Mouse (Mus musculus) forebrain, embryonic 14.5 days (tissue): ENCODE data around the gene Usp20. TPM values are rescaled to one million over a fixed set of nuclear protein-coding genes. Genes with fewer than 3 reads are reported as not detected.
A peak's percentile ranks its signal among the peaks of the same experiment; 100 is the strongest.

Source experiments
- ATAC-seq: fragments of 200-750 bp; cut with Nextera tagmentation; 2 replicates; pipeline ENCODE4 v1.8.0; 2017; ENCODE audit warnings: mild to moderate bottlenecking, moderate library complexity
- DNase-seq: peaks from one replicate; pipeline ENCODE4 v3.0.0-alpha.2; 2015; ENCODE audit warnings: low spot score
- H3K27ac ChIP-seq: fragments of 300-500 bp; sonication (generic); 2 replicates; pipeline ENCODE4 v1.5.1; 2014; ENCODE audit warnings: low read depth, mild to moderate bottlenecking, control low read depth, low read length, moderate library complexity
- H3K27me3 ChIP-seq: fragments of 300-500 bp; sonication (generic); replicated peaks from 2 replicates; pipeline ENCODE4 v1.6.1; 2014; ENCODE audit warnings: low read length, control low read depth, mixed read lengths; ENCODE audit not compliant: control insufficient read depth, insufficient read depth
- H3K36me3 ChIP-seq: fragments of 300-500 bp; sonication (generic); 2 replicates; pipeline ENCODE4 v1.6.1; 2014; ENCODE audit warnings: low read length, control low read depth; ENCODE audit not compliant: control insufficient read depth, insufficient read depth
- H3K4me1 ChIP-seq: fragments of 300-500 bp; sonication (generic); 2 replicates; pipeline ENCODE4 v1.6.1; 2014; ENCODE audit warnings: antibody characterized with exemption, low read length, control low read depth; ENCODE audit not compliant: control insufficient read depth, insufficient read depth
- H3K4me2 ChIP-seq: fragments of 300-500 bp; sonication (generic); 2 replicates; pipeline ENCODE4 v1.6.1; 2014; ENCODE audit warnings: mild to moderate bottlenecking, control low read depth, low read length
- H3K4me3 ChIP-seq: fragments of 300-500 bp; sonication (generic); 2 replicates; pipeline ENCODE4 v1.5.1; 2014; ENCODE audit warnings: low read depth, low read length, control low read depth
- H3K9ac ChIP-seq: fragments of 300-500 bp; sonication (generic); 2 replicates; pipeline ENCODE4 v1.6.1; 2014; ENCODE audit warnings: mild to moderate bottlenecking, low read length, control low read depth, moderate library complexity
- H3K9me3 ChIP-seq: fragments of 300-500 bp; sonication (generic); replicated peaks from 2 replicates; pipeline ENCODE4 v1.6.1; 2016; ENCODE audit warnings: low read length, control low read depth, mixed read lengths; ENCODE audit not compliant: control insufficient read depth
- WGBS: fragments of 180-500 bp; shearing (Covaris S2); extraction: QIAGEN DNeasy Blood & Tissue Kit; methylation state at CpG from one replicate; pipeline ENCODE4 v1.1.7; 2014; 5-methylcytosine and 5-hydroxymethylcytosine counted together
- polyA plus RNA-seq: library from polyadenylated mRNA; unstranded; fragments of >200 nt; fragmentation: Nextera tagmentation; extraction: Ambion mirVana; gene quantifications from 2 replicates; pipeline ENCODE4 v1.2.1, GENCODE M21; 2014

Usp20 gene
- polyA plus RNA-seq, 1 experiment from 2014 or later, result 18.7 TPM

DNA sequence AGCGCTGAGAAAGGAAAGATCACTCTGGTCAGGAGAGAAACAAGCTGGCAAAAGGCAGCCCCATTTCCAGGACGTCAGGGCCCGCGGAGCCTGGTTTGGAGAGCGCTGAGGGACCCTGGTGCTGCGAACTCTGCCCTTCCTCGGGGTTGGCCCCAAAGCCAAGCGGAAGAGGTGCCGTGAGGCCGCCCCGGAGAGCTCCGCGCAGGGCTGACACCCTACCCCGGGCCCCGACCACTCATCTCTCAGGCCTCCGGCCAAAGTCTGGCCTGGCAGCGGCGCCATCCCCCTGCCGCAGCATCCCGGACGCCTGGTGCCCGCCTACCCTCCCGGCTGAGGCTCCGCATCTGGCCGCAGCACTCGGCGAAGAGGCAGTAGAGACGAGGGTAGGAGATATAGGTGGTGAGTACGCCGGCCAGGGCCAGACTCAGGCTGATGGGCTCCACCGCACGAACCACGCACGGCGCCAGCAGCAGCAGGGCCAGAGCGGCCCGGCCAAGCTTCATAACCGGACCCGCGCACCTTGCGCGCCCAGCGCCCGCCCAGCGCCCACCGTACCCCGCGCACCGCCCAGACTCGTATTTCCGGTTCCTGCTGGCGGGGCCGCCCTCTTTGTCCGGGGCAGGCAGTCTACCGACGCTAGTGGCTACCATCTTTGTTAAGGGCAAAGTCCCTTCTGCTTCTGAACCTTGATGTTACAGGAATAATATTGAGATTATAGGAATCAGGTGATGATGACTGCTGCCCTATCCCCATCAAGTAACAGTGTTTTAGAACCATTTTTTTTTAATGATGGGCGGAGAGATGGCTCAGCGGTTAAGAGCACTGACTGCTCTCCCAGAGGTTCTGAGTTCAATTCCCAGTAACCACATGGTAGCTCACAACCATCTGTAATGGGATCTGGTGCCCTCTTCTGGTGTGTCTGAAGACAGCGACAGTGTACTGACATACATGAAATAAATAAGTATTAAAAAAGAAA lies 14.4 kb upstream of the Usp20 start, which contains the start of gene Tor1a:
Tor1a (minus strand) TSS at position 582 of the 976 bp plus-strand sequence.
- H3K9ac ChIP-seq, result peak within 1 kb of the TSS; percentile 95
- peaks cover 34% of the 10 kb centered on the region for H3K36me3 ChIP-seq
- no peaks in the 10 kb centered on the region for H3K27me3 ChIP-seq
- no peaks in the 10 kb centered on the region for H3K9me3 ChIP-seq
- DNase-seq (peak; percentile 96), ATAC-seq (peak; percentile 97)
- H3K4me2 ChIP-seq, result peak within 1 kb of the TSS; percentile 97
- peak within 1 kb of the TSS; percentile 97 for H3K4me3 ChIP-seq
- peak within 1 kb of the TSS; percentile 70; the same call in 1 of the 2 replicates for H3K27ac ChIP-seq
- peaks cover 13% of the 10 kb centered on the region for H3K4me1 ChIP-seq
- WGBS, result 3% methylated on average over 59 of the region's 59 CpGs

GRCm38 (mm10) chr2:30983024-30983423 lies 945 bp downstream of the Usp20 start:
- H3K4me1 ChIP-seq, result peaks cover 7% of the 10 kb centered on the region; the same call in 1 of the 2 replicates
- DNase-seq (peak; percentile 19), ATAC-seq (no peak)
- H3K4me2 ChIP-seq, result peak overlapping the region; percentile 74
- H3K27ac ChIP-seq, result no peak overlapping the region
- no peaks in the 10 kb centered on the region for H3K9me3 ChIP-seq
- peaks cover 19% of the 10 kb centered on the region for H3K36me3 ChIP-seq
- 44% methylated on average over 7 of the region's 7 CpGs for whole genome bisulfite sequencing
- peak overlapping the region; percentile 77; the same call in 1 of the 2 replicates for H3K9ac ChIP-seq
- no peaks in the 10 kb centered on the region for H3K27me3 ChIP-seq
- H3K4me3 ChIP-seq, result peak overlapping the region; percentile 54

DNA sequence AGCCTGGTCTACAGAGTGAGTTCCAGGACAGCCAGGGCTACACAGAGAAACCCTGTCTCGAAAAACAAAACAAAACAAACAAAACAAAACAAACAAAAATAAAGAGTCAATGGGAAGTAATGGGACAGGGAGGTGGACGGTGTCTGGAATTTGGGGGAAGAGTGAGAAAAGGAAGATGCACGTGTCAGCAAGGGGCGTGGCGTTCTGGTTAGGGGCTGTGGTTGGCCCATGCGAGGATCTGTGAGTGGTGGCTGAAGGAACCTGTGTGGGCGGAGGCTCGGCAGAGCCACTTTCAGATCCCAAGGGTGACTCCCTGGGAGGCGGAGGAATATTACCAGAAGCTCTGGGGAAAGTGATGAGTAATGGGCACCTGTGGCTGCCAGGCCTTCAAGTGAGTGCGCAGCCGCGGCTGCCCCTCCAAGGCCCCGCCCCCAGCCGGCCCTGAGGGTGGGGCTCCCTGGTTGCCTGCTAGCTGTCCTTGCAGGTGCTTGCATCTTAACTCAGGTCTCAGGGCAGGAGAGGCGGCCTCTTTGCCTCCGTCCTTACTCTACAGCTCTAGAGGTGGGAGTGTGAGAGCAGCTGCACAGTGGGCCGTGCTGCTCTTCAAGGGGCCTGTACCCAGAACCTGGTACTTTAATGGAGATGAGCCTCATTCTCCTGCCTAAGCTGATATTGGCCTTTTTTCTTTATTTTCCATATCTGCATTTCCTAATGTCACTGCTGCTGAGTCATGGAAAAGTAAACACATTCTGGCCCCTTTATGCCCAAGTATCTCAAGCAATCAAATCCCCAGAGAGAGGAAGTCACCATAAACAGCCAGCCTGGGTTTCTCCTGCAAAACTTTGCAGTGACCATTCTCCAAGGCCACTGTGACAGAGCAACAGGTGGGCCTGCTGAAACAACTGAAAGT lies 3.3 kb downstream of the Usp20 start:
- Histone ChIP-seq H3K27me3 (no peaks in the 10 kb centered on the region), H3K36me3 (no peaks in the 10 kb centered on the region), H3K4me3 (no peak overlapping the region), H3K4me1 (peaks cover 7% of the 10 kb centered on the region; the same call in 1 of the 2 replicates), H3K27ac (no peak overlapping the region), H3K4me2 (no peak overlapping the region), H3K9me3 (no peaks in the 10 kb centered on the region), H3K9ac (no peak overlapping the region)
- no peak for ATAC-seq
- WGBS, result 26% methylated on average over 17 of the region's 17 CpGs
- no peak for DNase-seq

GRCm38 (mm10) chr2:30990221-30990620 lies 8.1 kb downstream of the Usp20 start:
- 93% methylated on average over 9 of the region's 9 CpGs for WGBS
- Histone ChIP-seq H3K4me2 (no peak overlapping the region), H3K27me3 (no peaks in the 10 kb centered on the region), H3K36me3 (no peaks in the 10 kb centered on the region), H3K9ac (no peak overlapping the region), H3K27ac (no peak overlapping the region), H3K4me1 (no peaks in the 10 kb centered on the region), H3K9me3 (no peaks in the 10 kb centered on the region), H3K4me3 (no peak overlapping the region)
- DNase-seq, result no peak
- no peak for ATAC-seq

DNA sequence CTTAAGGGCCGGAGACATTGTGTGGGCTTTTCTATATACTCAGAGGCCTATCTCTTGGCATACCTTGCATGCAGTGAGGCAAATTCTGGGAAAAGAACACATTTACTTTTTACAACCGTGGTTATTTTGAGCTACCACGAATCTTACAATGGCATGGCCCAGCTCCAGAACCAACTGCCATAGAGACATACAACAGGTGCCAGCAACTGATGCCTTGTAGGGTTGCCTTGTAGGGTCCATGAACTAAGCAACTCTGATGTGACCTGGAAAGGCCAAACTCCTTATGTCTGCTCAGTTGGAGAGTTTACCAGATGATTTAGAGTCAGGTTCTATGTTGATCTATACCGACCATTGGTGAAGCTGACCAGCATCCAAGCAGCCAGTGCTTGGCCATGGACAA lies 12.8 kb downstream of the Usp20 start:
- 96% methylated on average over 4 of the region's 4 CpGs for WGBS
- H3K27me3 ChIP-seq, result no peaks in the 10 kb centered on the region
- H3K4me1 ChIP-seq, result no peaks in the 10 kb centered on the region
- no peak overlapping the region for H3K4me2 ChIP-seq
- no peak for ATAC-seq
- no peak overlapping the region for H3K27ac ChIP-seq
- no peak for DNase-seq
- H3K9me3 ChIP-seq, result no peaks in the 10 kb centered on the region
- H3K9ac ChIP-seq, result no peak overlapping the region
- H3K4me3 ChIP-seq, result no peak overlapping the region
- H3K36me3 ChIP-seq, result peaks cover 1% of the 10 kb centered on the region; the same call in 1 of the 2 replicates

GRCm38 (mm10) chr2:30995432-30995996 lies 13.4 kb downstream of the Usp20 start:
- H3K4me2 ChIP-seq, result no peak overlapping the region
- H3K27ac ChIP-seq, result no peak overlapping the region
- no peak overlapping the region for H3K9ac ChIP-seq
- no peaks in the 10 kb centered on the region for H3K9me3 ChIP-seq
- ATAC-seq (no peak), DNase-seq (no peak)
- H3K4me1 ChIP-seq, result no peaks in the 10 kb centered on the region
- peaks cover 8% of the 10 kb centered on the region; the same call in 1 of the 2 replicates for H3K36me3 ChIP-seq
- no peak overlapping the region for H3K4me3 ChIP-seq
- WGBS, result 77% methylated on average over 11 of the region's 11 CpGs
- no peaks in the 10 kb centered on the region for H3K27me3 ChIP-seq

DNA sequence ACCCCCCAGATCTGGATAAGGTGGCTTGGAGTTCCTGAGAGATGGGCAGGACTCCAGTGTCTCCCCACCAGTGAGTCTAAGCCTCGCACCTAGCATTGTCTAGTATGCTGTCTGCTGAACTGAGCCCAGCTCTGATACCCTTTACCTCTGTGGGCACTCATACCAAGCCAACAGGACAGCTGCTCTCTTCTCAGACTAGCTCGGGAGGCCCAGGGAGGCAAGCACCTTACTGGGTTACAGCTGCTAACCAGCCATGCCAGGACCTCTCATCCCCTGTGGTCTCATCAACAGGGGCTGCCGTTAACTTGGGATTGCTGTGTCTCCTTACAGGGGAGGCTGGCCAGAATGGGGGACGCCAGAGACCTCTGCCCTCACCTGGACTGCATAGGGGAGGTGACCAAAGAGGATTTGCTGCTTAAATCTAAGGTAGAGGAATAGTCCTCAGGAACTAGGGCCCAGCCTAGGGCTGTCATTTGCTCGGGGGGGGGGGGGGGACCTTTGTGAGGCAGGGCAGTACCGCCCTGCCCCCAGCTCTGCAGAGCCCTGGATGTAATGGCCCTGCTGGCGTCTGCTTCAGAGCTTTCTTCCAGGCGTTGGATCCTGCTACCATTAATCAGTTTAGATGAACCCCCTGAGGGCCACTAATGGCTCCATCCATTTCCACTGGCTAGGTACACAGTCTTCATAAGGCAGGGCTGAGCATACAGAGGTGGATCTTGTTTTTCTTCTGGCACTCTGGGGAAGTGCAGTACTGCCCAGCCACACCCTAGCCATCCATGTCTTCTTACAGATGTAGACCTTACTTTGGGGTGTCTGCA lies 16.6 kb downstream of the Usp20 start:
- Histone ChIP-seq H3K4me3 (no peak overlapping the region), H3K27ac (no peak overlapping the region), H3K27me3 (no peaks in the 10 kb centered on the region), H3K4me1 (no peaks in the 10 kb centered on the region), H3K9ac (no peak overlapping the region), H3K4me2 (no peak overlapping the region), H3K36me3 (peaks cover 19% of the 10 kb centered on the region), H3K9me3 (no peaks in the 10 kb centered on the region)
- DNase-seq (no peak), ATAC-seq (no peak)
- WGBS, result 65% methylated on average over 7 of the region's 8 CpGs

DNA sequence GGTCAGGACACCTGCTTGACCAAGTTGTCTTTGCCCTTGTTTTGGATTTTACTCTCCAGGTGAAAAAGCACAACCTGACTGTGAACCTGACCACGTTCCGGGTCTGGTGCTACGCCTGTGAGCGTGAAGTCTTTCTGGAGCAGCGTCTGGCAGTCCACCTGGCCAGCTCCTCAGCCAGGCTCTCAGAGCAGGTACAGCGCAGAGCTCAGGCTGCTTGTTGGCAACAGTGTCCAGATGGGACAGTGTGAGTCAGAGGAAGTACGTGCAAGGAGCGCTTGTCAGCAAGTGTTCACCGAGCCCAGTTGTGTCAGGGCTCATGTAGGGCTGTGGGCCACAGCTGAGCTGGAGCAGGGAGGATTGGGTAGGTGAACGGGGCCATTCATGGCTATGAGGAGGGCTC lies 20.8 kb downstream of the Usp20 start:
- Histone ChIP-seq H3K27ac (no peak overlapping the region), H3K9ac (no peak overlapping the region), H3K4me2 (no peak overlapping the region), H3K27me3 (no peaks in the 10 kb centered on the region), H3K9me3 (no peaks in the 10 kb centered on the region), H3K36me3 (peaks cover 50% of the 10 kb centered on the region), H3K4me3 (no peak overlapping the region), H3K4me1 (no peaks in the 10 kb centered on the region)
- WGBS, result 94% methylated on average over 10 of the region's 10 CpGs
- ATAC-seq, result no peak
- no peak for DNase-seq
